Mouse (Mus musculus) frontal cortex, adult 2 months (tissue): Measurements from ENCODE around the gene Cyp2d9. TPM values are rescaled to one million over a fixed set of nuclear protein-coding genes. Genes with fewer than 3 reads are reported as not detected.
"Not testable (repeated sequence)": the region's sequence is repeated elsewhere in the genome, so short reads cannot be mapped to it uniquely, and the experiment has no call there.

Experiments used
- DNase-seq, 2 experiments: peaks; one replicate each; pipeline ENCODE4 v3.0.0; 2022; ENCODE audit warnings: low spot score in 1 of 2; ENCODE audit errors: extremely low spot score in 1 of 2
- polyA plus RNA-seq: library from polyadenylated mRNA; depleted of rRNA; stranded (reverse); fragments of >200 nt; gene quantifications from 2 replicates; pipeline ENCODE4 v1.2.3, GENCODE M21; 2012; rRNA removed

Gene Cyp2d9
- polyA plus RNA-seq: not detected in 2 replicates

DNA sequence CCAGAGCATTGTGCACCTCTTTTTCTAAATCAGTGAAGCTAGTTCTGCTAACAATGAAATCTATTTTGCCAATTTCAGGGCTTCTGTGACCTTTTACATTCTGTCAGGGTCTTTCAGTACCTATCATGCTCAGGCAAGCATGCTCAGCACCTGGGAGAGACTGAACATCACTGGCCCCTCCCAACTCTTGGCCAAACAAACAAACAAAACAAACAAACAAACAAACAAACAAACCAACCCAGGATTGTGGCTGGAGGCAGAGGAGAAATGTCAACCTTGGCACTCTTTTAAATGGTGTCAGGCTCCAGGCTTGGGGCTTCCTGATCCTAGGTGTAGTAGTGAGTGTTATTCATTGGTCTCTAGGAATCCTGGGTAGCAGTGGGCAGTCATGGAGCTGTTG, at the start of gene Cyp2d9:
Cyp2d9 (plus strand) TSS at position 301 of the 400 bp plus-strand sequence.
- DNase-seq: no peak

DNA sequence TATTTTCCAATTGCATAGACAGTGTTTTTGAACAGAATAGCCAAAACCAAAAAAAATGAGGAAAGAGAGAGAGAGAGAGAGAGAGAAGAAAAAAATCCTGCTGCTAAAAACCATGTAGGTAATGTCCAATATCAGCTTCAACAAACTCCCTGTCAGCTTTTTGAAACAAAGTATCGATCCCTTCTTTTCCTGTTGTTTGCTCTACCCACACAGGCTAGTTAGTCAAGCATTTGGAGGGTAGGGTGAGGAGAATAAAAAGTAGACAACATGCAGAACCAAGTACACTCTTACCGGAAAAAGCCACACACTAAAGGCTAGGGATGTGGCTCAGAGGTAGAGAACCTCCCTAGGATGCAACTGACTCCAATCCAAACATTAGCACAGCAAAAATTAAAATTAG, 47.5 kb upstream of the Cyp2d9 start:
- DNase-seq: no peak

DNA sequence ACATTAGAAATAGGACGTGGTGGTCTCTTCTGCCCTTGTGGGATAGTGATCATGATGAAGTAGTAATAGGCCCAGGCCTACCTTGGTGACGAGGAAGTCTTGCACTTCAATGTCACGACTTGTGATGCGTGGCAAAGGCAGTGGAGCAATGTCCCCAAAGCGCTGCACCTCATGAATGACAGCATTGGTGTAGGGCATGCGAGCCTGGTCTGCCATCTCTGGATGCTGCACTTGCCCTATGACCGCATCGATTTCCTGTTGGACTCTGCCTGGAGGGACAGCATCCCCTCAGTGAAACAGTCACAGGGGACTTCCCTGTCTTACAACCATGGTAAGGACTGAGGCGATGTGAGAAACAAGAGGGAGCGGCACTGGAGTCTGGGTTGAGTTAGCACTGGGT, 43.3 kb upstream of the Cyp2d9 start:
- DNase-seq: not testable (repeated sequence)

DNA sequence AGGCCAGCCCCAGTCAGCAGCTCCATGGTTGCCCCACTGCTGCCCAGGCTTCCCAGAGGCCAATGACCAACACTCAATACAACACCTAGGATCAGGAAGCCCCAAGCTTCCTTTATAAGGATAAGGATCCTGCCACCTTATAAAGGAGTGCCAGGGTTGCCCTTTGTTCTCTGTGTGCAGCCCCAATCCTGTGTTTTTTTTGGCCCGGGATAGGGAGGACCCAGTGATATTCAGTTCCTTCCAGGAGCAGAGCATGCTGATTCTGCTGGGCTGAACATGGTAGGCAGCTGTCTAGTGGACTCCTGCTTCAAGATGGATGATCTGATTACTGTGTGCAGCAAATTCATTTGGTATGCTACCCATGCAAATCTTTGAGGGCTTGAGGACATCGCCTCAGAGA, 39.3 kb upstream of the Cyp2d9 start, which contains the start of gene Cyp2d11:
Cyp2d11 (minus strand) TSS at position 101 of the 400 bp plus-strand sequence.
- DNase-seq: not testable (repeated sequence)

DNA sequence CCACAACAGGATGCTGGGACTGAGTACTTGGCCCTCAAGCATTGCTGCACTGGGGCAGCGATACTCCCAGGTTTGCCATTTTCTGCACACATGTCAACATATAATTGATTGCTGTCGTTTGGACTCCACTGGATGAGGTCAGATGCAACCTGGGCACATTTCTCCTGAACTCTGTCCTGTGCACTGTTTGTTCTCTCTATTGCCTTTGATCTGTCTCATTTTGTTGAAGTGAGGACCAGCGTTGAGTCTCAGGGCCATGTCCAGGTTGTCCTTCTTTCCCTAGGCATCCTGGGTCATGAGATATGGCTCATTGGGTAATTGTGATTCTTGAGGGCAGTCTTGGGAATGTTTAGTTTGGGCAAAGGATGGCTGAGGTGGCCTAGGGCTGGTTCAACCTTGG, 37.3 kb upstream of the Cyp2d9 start:
- DNase-seq: not testable (repeated sequence)

DNA sequence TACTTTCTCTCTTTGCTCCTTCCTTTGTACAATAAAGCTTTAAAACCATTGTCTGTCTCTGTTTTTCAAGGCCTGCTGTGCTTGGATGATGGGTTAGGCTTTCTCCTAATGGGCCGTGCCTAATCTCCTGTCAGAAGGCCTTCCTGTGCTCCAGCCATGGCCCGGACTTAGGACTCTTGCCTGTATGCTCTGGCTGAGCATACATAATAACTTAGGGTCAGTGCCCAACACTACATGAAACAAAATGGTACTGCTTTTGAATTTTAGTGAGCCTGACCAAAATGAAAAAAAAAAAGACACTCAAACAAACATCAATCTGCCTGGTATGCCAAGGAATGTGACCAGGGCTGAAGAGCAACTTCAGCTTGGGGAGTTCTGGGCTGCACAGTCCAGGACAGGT, 31.7 kb upstream of the Cyp2d9 start:
- DNase-seq: no peak

DNA sequence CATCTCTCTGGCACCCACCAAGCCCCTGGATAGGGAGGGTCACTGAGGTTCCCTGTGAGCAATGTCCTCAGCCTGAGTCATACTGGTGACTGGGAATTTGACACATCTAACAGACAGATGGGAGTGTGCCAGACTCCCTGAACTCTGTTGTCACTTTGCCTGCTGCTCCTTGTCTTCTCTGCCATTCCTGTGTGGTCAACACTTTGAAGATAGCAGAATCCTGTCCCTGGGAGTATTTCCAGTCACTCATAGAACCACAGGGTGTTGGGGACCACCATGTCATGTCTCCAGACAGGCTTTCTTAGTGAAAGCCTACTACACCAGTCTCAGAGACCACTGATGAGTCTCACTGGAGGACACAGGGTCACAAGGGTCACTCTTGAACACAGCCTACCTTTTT, 31.1 kb upstream of the Cyp2d9 start:
- no peak for DNase-seq

DNA sequence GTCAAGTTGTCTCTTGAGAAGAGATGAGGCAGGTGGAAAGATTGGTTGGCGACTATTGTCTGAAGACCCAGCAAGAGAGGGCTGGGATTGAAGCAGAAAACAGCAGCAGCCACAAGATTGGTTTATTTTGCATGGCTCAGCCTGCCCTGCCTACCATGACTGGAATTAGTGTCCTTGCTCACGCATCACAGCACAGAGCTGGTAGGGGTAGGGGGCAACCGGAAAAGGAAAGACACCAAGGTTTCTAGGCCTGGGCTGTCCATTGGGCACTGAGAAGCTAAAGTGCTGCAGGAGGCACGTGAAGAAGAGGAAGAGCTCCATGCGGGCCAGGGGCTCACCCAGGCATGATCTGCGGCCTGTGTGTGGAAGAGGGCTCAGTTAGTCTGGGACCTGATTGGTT, 30.5 kb upstream of the Cyp2d9 start:
- no peak for DNase-seq

DNA sequence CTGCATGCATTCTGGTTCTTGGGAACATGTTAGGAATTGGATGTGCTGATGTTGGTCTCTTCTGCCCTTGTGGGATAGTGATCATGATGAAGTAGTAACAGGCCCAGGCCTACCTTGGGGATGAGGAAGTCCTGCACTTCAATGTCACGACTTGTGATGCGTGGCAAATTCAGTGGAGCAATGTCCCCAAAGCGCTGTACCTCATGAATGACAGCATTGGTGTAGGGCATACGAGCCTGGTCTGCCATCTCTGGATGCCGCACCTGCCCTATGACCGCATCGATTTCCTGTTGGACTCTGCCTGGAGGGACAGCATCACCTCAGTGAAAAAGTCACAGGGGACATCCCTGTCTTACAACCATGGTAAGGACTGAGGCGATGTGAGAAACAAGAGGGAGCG, 29.6 kb upstream of the Cyp2d9 start:
- no peak for DNase-seq

DNA sequence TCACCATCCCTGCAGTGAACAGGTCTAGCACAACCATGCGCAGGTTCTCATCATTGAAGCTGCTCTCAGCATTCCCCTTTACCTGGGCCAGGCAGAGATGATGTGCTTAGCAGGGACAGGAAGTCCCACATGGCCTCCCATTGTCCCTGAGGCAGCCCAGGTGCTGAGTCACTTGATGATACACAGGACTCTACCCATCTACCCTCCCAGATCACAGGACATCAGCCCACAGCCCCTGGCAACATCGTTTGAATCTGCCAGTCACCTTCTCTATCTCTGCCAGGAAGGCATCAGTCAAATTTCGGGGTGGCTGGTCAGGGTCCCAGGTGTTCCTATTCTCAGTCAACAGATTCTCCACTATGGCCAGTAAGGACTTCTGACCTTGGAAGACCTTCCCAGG, 29.1 kb upstream of the Cyp2d9 start:
- DNase-seq: no peak

DNA sequence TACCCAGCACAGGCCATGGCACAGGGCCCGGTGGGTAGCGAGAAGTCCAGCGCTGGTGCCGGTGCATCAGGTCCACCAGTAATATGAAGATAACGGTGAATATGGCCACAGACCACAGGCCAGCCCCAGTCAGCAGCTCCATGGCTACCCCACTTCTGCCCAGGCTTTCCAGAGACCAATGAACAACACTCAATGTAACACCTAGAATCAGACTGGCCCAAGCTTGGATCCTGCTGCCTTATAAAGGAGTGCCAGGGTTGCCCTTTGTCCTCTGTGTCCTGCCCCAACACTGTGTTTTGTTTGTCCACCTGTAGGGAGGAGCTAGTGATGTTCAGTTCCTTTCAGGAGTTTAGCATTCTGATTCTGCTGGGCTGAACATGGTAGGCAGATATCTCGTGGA, 26.3 kb upstream of the Cyp2d9 start, which contains the start of gene Cyp2d10:
Cyp2d10 (minus strand) TSS at position 215 of the 400 bp plus-strand sequence.
- no peak for DNase-seq

DNA sequence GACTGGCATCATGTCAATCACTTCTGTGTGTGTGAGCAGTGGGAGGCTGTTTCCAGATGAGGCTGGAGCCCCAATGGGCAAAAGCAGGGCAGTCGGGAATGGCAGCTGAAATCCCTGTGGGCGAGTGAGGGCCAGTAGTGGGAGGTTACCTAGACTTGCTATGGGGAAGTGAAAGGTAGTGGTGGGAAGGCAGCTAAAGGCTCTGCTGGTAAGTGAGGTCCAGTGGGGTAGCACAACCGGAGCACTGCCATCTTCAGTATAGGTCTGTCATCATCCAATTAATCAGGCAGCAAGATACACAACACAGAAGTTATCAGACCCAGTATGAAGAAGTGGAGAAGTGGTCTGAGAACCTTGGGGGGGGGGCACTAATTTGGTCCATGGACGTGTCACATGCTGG, 25.7 kb upstream of the Cyp2d9 start:
- no peak for DNase-seq

DNA sequence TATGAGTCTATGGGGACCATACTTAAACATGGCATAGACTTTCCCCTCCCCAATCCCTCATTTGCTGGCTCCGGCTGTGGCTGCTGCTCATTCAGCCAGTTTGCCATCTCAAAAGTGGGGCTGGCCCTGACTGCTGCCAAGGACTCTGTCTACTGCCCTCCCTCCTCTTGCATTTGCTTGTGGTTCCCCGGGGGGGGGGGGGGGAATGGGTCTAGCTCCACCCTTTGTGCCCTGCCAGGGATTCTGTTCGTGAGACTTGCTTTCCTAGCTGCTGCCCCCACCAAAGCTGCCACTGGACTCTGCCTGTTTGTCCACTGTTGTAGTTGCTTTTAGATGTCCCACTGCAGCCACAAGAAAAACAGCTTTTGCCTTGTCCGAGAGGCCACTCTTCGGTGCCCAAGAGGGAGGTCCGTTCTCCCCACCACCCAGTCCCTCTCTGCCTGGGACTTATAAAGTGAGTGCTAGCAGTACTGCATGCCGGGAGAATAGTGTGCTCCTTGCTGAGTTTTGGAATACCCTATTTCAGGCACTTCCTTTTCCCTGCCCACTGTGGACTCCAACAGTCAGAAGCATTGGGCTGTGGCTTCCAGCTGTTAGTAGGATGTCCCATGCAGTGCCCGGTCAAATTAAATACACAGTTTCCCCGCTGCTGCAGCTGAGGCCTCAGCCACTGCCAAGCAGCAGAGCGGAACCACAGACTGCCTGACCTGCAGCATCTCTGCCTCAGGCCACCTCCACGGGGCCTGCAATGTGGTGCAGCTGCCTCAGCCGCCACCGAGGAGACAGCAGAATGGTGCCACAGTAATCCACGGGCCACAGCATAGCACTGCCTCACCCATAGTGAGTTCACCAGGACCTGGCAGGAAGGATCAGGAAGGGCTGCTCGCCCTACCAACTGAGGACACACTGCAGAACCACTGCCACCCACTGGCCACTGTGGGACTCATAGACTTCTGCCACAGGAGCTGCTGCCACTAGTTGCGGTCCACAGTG, 16.1 kb upstream of the Cyp2d9 start:
- peak; percentile 57 to 89 for DNase-seq

DNA sequence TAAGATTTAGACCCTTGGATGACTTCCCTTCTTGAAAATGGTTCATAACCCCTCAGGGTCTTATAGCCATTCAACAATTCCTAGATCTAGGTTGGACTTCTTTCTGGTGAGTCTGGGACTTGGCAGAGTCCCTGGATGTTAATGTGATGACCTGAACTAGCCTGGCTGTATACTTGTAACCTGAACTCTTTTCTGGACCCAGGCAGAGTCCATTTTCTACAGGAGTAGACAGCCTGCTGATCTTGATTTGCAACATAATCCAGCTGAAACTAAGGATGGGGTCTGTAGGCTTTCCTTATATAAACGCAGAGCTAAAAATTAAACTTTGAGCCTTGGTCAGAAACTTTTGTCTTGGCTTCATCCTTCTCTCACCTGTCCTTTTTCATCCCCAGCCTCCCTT, 14.6 kb upstream of the Cyp2d9 start:
- DNase-seq: no peak

DNA sequence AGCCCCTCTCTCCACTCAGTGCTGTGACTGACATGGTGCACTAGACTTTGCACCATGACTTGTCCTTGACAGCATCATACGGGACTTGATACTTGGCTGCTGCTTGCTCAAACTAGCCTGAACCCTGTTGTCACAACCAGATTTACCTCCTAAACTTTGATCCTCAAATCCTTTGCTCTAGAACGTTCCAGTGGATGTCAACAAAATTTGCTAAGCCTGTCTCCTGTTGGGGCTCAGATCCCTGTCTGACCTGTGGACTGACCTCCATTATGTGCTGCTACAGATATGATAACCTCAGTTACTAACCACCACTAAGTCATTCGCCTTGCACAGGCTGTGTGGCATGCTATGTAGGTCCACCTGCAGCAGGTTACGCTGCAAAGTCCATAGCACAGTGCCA, 10.3 kb upstream of the Cyp2d9 start:
- no peak for DNase-seq

DNA sequence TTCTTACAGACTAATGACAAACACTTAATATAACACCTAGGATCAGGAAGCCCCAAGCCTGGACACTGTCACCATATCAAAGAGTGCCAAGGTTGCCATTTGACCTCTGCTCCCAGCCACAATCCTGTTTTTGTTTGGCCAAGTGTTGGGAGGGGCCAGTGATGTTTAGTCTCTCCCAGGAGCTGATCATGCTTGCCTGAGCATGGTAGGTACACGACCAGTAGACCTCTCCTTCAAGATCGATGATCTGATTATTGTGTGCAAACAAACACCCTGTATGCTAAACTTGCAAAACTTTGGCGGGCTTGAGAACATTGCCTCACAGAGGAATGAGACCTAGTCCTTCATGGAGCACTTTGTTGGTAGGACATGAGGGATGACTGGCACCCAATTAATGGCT, 9.8 kb upstream of the Cyp2d9 start:
- no peak for DNase-seq

DNA sequence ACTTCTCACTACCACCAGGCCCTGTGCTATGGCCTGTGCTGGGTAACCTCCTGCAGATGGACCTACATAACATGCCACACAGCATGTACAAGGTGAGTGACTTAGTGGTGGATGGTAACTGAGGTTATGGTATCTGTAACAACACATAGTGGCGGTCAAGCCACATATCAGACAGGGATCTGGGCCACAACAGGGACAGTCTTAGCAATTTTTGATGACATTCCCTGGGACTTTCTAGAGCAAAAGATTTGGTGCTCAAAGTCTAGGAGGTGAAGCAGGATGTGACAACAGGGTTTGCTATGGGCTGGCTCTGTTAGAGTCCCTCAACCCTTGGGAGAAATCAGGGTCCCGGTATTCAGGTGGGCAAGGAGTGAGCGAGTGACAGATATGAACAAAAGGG, 384 bp downstream of the Cyp2d9 start:
- DNase-seq: no peak

DNA sequence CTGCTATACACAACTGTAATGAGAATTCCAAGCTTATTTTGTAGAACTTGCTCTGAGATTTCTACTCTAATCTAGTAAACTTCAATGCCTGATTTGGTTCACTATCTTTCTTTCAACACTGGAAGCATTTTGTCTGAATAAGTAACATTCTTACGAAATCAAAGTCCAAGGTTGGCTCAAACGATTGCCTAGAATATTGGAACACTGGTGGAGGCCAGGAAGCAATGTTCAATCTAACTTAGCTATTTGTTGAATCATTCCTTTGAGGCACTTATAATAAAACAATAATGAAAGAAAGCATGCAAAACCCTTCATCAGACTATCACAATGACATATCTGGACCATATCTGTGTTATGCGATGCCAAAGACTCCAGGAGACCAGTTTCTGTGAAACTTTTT, 1.3 kb downstream of the Cyp2d9 start:
- no peak for DNase-seq

DNA sequence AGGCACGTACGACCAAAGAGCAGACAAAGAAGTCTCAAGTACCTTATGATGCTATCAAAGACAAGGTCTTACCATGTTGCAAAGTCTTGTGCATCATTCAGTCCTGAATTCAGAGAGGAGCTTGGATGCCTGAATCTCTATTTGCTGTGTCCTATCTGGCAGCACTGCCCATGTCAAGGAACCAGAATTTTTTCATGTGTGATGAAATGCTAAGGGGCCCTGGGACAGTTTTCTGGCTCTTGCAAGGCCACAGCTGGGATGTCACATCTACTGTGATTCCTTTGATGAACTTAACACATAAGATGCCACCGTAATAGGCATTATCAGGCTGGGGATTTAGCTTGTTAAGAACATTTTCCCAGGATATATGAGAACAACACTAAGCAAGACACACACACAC, 1.8 kb downstream of the Cyp2d9 start:
- no peak for DNase-seq

DNA sequence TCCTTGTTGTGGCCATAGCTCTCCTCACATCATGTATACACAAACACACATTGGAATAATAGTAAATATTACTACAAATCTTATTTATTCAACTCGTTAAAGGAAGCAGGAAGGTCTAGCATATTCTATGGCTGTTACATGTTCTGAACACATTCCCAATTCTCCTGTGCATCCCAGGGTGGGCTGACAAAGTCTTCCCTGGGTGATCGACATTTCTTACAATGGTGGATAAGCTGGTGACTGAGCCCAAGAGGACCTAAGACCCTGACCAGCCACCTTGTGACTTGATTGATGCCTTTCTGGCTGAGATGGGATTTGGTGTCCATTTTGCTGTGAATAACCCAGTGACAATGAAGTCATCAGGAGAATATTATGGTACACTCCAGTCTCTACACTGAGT, 2.4 kb downstream of the Cyp2d9 start:
- DNase-seq: no peak

DNA sequence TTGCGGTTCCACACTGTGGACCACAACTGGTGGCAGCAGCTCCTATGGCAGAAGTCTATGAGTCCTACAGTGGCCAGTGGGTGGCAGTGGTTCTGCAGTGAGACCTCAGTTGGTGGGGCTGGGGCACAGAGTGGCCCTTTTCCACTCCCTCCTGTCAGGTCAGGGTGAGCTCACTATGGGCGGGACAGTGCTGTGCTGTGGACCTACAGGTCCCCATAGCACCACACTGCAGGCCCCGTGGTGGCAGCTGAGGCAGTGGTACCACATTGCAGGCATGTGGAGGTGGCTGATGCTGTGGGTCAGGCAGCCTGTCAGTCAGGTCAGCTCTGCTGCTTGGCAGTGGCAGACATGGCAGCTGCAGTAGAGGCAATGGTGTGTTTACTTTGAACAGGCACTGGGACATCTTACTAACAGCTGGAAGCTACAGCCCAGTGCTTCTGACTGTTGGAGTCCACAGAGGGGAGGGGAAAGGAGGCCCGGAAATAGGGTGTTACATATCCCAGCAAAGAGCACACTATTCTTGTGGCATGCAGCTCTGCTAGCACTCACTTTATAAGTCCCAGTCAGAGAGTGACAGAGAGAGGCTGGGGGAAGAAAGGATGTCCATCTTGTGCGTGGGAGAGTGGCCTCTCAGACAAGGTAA, 4.9 kb downstream of the Cyp2d9 start:
- no peak for DNase-seq

DNA sequence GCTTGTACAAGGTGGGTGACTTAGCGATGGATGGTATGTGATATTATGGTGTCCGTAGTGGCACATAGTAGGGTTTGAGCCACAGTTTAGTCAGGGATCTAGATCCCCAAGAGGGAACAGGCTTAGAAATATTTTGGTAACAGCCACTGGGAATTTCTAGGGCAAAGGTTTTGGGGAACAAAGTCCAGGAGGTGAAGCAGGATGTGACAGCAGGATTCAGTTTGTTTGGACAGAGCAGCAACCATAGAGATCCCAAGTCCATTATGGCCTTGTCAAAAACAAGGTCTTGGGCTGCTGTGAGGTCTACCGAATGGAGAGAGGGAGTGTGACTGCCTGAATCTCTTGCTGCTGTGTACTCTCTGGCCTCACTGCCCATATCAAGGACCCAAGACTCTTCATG, 10.4 kb downstream of the Cyp2d9 start:
- DNase-seq: no peak
